Mouse (Mus musculus) urinary bladder, adult 2 months (tissue): ENCODE data around the gene Megf6. TPM values are rescaled to one million over a fixed set of nuclear protein-coding genes. Genes with fewer than 3 reads are reported as not detected.

ENCODE experiments used
- DNase-seq: peaks from one replicate; pipeline ENCODE4 v3.0.0; 2022; ENCODE audit warnings: low spot score
- polyA plus RNA-seq: library from polyadenylated mRNA; depleted of rRNA; stranded (reverse); fragments of >200 nt; gene quantifications from 2 replicates; pipeline ENCODE4 v1.2.3, GENCODE M21; 2012

Megf6 gene
- polyA plus RNA-seq, 1 experiment, result 11.1 TPM

DNA sequence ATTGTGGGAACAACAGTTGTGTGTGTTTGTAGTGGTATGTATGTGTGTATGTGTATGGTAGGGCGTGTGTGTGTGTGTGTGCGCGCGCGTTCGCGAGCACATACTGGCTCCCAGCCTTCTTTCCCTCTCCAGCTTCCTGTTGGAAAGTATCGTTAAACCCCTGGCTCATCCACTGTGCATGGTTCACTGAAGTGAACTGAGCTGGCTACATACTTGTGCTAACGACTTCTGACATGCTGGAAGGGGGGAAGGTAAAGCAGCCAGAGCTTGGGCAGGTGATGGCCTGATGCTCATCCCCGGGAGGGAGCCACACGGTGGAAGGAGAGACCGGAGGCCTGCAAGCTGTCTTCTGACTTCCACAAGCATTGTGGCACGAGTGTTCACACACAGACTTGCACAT lies 40.9 kb downstream of the Megf6 start:
- no peak for DNase-seq

DNA sequence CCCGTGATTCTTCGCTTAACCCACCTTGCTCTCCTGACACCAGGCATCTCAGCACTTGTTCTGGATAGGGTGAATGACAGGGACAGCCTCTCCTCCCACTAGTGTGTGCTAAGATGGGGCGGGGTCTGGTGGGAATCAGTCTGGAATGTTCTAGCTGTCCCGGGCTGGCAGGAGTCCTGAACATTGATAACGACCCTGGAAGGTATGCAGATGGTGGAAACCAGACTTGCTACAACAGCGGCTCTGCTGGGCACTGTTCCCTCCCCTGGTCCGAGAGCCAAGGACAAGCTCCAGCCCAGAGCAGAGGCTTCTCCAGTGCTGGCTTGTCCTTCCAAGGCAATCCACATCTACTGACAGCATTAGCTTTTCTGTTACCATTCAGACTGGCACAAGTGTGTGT lies 43.1 kb downstream of the Megf6 start:
- DNase-seq, result no peak

DNA sequence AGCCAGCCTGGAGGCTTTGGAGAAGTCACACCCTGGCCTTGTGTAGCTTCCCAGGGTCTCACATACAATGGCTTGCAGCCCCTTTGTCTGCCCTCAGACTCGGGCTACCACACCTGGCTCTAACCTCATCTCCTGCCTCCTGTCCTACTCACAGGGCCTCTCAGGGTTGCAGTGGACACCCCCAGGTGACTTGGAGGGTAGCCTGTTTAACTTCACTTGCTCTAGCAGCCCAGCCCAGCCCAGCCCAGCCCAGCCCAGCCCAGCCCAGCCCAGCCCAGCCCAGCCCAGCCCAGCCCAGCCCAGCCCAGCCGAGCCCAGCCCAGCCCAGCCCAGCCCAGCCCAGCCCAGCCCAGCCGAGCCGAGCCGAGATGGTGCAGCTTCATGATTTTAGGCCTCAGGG lies 43.5 kb downstream of the Megf6 start:
- no peak for DNase-seq

DNA sequence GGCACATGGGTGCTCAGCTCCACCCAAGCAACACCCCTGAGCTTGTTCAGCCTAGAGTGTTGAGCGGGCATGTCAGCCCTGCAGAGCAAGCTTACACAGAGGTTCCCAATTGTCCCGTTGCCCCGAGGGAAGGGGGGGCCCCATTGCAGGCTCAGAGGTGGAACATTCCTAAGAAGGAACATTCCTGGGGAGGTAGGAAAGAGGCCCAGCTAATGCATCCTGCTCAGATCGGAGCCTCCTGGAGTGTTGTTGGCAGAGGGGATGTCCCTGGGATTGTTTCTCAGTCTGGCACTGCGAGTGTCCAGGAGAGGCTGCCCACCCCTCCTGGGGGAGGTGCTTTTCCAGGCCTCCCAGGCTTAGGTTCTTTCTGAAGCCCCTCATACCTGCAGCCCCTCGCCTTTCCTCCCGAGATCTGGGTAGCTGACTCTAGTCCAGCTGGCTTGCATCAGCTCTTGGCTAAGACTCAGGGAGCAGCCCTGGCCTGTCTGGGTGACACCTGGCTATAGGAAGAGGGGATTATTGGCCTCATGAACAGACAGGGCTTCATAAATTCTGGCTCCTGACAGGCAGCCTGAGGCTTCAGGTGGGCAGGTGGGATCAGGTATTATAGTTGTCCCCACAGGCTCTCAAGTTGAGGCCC lies 47.3 kb downstream of the Megf6 start:
- DNase-seq, result no peak

DNA sequence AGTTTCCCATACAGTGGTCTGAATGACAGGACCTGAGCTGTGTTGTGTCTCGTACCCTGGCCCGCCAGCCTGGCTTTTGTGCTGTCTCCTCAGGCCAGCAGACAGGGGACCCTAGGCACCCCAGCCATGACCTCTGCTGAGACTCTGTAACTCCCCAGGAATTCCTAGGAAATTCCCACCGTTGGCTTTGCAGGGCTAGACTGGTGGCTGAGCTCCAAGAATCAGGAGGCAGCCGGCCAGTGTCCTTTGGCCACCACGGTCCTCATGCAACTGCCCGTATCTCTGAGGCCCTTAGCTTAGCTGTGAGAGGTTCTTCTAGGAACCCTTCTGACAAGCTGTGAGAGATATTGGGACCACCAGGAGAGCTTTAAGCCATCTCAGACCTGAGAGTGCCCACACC lies 52.2 kb downstream of the Megf6 start:
- DNase-seq, result no peak

DNA sequence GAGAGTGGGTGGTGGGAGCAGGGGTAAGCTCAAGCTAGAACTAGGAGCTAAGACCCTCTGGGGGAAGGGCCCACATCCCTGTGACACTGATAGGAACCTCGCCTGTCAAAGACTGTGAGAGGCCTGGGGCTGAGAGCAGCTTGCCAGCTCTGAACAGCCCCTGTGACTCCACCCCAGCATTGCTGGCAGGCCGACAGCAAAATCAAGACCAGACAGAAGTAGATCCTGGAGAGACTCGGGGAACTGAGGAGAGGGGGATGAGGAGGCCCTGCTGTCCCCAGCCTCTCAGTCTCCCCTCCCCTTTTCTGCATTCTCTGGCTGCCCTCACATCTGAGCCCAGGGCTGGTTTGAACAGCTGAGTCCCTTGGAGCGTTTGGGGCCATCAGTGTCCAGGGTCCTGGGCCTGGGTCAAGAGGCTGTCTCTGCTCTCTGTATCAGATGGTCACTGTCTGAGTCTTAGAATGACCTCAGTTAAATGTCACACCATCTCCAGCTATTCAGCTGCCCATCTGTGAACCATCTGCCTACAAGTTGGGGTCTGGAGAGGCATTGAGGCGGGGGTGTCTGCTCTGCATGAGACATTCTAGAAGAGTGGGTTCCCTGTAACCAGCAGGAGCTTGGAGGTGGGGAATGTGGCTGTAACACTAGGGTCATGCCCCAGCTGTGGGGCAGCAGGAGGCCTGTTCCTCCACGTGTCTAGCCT lies 53.9 kb downstream of the Megf6 start:
- no peak for DNase-seq

DNA sequence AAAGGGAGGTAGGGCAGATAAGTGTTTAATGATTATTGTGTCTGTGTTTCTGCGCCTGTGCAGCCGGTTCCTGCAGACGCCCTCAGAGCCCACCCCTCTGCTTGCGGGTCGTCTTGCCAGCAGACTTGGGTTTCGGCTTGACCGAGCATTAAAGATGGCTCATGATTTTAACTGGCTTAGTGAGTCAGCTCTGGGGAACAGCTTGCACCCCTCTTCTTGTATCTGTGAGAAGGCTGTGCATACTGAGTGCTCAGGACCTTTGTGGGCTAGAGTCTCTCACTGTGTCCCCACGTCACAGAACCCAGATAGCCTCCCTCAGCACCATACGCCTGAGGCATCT lies 54.4 kb downstream of the Megf6 start:
- no peak for DNase-seq

DNA sequence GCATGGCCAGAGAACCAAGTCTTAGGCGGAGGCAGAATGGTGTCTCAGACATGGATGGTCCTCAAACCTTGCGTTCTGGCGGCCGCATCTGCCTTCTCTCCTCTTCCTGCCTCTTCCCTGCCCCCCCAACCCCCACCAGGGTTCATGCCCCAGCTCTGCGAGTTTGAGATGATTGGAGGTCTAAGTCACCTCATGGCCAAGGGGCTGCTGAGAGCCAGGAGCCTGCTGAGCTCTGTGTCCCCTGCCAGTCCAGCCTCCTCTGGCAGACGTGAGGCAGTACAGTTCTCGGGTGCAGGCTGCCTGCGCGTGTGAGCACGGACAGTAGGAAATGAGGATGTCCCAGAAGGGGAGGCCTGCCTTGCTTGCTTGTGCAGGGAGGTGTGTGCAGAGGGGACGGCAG lies 56.1 kb downstream of the Megf6 start:
- no peak for DNase-seq

DNA sequence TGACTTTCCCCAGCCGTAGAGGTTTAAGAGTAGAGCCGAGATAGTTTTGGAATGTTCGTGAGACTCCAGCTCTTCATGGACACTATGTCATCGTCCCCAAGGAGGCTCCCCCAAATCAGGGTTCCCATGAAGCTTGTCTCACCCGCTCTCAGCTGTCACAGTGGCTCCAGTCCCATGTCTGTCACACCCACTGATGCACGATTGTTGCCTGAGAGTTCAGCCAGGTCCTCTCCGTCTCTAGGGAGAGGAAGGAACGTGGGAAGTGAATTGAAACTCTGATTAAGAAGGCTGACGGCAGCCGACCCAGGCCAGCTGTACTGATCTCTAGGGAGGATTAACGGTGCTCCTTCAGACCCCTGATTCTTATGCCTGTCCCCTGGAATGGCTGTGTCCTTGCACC lies 57.8 kb downstream of the Megf6 start:
- DNase-seq, result no peak

DNA sequence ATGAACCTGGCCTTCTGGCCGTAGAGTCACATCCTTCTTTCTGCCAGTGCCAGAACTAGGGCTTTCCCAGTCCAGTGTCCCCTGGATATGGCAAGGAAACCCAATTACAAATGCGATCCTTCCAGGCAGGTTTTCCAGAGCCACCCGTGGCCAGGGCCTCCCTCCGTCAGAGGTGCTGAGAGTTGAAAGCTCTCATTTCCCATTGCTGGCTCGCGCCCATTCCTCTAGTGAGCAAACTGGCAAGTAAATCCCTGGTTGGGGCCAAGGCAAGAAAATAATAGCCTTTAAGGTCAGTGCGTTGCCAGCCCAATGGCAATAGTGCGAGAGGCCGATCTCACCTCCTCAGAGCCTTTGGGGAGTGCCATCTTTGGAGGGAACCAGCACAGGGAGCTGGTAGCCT lies 59.0 kb downstream of the Megf6 start:
- DNase-seq, result no peak

DNA sequence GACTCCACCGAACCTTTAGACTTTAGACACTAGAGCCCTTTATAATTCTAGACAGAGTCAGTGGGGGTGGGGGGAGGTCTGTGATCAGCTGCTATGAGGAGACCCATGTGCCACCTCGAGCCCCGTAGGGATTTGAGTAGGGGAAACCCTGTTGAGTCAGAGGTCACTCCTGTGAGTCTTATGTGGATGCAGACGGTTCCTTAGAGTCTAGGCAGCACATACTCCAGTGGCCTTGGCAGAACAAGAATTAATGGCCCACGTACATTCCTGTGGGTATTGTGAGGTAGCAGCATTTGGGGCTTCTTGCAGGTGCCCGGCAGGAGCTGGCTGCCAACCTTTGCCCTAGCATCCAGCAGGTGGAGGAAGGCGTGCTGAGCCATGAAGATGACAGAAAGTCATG lies 60.9 kb downstream of the Megf6 start:
- no peak for DNase-seq

DNA sequence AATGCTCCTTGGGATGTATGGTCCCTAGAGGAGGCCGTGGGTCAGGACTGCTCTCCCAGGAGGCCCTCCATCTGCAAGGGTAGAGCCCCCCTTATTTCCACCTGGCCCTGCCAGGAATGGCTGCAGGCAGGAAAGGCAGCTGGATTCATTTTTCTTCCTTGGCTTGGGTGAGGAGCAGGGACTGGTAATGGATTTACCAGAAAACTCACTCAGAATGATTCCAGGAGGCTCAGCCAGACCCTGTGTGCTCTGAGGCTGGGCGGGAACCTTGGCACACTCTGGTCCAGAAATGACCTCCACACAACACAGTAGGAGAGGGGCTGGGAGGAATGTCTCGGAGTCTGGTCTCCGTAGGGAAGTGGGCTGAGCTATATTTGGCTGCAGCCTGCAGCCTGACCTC lies 61.8 kb downstream of the Megf6 start:
- DNase-seq, result no peak

DNA sequence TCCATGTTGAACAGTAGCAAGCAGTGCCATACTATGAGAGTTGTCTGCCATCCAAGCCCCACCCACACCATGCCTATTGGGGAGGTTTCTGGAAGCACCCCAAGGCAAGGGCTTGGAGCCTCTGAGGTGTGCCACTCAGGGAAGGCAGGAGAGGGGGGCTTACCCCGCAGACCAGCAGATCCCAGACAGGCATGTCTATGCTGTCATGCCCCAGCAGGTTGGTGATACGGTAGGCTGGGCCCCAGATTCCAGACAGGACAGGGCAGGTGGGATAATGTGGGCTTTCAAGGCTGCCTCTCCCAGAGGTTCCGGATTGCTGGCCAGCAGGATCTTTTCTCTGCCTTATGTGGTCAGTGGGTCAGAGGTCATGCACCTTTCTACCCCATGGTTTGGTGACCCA lies 65.5 kb downstream of the Megf6 start:
- no peak for DNase-seq

DNA sequence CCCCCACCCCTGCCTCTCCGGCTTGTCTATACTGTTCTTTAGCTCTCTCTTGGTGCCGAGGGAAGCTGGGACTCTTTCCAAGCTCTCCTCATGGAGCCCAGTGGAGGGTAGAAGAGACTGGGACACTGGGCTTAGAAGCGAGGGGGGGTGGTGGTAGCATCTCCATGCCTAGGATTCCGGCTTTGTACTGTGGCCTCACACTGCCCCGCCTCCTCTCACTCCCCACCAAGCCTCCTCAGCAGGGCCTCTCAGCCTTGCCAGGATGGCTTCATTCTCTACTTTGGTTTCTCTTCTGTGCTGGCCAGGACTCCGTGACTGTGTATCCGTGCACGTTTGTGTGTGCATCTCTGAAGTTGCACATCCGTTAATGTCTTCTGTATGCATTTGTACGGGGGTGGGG lies 66.4 kb downstream of the Megf6 start:
- DNase-seq, result no peak

DNA sequence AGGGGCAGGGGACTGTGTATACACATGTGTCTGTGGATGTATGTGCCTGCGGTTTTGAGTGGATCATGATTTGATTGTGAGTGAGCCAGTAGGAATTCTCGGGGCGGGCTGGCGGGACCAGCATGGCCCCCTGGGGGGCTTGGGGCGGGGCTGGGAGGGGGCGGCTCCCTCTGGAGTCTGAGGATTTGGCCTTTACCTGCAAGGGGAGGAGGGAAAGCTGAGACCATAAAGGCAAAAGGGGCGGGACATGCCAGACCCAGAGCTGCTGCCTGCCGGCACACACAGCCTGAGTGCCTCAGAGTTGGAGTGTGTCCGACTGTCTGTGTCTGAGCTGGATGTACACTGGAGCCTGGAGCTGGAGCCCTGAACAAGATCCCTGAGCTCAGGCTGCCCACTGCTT lies 66.8 kb downstream of the Megf6 start:
- DNase-seq, result no peak

DNA sequence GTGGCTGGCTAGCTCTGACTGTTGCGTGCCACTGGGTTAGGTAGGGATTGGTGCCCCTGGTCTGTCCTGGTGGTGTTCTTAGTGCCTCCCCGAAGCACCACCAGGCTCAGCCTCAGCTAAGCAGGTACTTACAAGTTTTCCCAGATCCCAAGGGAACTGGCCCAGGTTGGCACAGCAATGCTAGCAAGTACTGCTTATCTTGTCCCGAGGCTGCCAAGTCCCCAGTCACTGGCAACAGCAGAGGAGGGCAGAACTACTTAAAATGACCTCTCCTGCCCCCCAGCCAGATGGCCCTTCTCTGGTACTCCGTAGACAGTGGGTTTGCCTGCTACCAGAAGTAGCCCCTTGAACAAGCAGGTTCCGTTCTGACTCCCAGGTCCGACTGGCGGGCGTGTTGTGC lies 68.7 kb downstream of the Megf6 start:
- no peak for DNase-seq

DNA sequence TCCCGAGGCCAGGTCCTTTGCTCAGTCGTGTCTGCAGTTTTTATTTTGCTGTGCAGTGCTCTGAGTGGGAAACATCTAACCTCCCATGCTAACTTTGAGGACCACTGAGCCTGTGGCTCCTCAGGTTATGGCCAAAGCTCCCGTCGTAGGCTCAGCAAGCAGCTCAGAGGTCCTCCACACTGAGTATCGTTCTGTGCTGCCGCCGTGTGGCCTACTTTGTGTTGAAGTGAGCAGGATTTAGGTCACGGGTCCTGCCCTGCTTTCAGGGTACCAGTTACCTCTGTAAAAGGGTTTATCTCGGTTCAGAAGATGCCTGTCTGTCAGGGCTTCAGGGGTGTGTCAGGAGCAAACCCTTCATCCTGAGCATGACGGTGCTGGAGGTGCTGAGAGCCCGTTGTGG lies 70.1 kb downstream of the Megf6 start:
- DNase-seq, result no peak

DNA sequence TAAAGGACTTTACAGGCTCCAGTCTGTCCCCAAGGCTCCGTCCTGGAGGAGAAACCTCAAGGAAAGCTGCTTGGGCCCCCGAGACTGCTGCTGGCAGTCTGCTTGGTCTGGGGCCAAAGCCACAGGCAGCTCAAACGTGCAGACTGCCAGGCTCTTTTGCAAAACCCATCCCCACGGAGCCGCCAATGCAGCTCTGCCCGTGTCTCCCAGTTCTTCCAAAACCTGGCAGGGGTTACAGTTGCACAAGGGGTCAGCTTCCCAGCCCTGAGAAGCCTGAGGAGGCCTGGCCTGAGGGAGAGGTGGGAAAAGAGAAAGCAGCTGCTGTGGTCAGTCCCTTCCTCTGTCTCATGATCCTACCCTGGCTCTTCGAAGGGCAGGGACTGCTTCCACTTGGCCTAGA lies 74.8 kb downstream of the Megf6 start:
- DNase-seq, result no peak

DNA sequence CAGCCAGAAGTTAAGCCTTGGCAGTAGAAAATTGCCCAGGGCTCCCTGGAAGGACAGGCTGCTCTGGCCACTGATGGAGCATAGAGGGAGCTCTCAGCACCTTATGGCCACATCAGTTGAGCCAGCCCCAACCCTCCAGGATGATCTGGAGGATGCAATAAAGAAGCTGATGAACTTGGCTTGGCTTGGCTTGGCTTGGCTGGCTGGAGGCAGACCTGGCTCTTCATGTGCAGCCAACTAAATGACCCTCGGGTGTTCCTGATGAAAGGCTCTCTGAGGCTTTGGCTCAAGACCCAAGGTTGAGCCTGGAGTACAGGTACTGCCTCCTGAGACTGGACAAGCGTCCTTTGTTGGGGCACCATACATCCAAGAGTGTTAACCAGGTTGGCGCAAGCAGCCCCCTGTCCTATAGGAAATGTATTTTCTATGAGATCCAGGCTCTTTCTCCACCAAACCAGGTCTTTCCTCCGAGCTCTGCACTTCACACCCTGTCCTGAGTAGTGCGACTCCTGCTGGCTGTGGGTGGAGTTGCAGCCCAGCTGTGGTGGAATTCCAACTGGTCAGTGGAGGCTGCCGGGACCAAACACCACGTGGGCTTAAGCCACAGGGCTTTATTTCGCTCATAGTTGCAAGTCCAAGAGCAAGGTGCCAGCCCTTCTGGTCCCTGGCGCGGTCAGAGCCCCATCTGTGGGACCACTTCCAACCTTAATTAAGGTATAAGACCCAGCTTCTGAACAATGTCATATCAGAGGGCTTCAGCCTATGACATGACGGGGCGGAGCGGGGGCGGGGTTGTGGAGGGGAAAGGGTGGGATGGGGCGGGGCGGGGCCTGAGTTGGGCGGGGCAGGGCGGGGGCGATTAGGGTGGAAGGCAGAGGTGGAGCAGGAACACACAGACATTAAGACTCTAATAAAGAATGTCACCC lies 75.8 kb downstream of the Megf6 start:
- peak; percentile 64 for DNase-seq

DNA sequence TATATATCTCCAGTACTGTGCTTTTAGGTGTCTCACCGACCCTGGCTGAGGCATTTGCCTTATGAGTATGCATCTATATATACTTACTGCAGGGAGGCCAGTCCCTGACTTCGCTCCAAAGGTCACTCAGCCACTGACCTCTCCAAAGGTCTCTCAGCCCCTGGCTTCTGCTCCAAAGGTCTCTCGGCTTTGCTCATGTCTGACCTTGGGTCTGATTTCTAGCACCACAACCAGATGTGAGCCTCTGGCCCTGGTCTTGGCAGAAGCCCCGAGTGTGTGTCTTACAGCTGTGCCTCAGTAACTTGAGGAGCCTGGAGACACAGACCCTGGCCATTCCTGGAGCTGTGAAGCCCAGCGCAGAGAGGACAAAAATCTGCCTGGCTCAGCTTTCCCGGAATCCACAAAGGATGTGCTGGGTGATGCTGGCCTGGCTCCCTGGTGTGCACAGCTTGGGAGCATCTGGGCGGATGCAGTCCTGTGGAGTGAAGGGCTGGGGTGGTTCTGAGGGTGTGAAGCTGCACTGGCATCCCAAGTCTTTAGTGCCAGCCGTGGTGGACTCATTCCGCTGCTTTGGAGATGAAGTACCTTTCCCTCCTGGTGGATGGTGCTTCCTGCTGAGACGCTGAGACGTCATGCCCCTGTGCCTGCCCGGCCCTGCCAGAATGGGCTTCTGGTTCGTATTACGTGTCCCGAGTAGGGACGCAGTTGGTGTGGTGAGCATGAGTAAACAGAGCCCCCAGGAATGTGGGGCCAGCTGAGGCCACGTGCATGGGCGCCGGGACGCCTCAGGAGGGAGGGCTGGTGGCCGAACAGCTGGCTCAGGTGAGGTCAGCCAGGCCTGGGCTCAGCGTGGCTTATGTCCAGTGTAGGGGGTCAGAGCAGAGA lies 76.9 kb downstream of the Megf6 start:
- no peak for DNase-seq

DNA sequence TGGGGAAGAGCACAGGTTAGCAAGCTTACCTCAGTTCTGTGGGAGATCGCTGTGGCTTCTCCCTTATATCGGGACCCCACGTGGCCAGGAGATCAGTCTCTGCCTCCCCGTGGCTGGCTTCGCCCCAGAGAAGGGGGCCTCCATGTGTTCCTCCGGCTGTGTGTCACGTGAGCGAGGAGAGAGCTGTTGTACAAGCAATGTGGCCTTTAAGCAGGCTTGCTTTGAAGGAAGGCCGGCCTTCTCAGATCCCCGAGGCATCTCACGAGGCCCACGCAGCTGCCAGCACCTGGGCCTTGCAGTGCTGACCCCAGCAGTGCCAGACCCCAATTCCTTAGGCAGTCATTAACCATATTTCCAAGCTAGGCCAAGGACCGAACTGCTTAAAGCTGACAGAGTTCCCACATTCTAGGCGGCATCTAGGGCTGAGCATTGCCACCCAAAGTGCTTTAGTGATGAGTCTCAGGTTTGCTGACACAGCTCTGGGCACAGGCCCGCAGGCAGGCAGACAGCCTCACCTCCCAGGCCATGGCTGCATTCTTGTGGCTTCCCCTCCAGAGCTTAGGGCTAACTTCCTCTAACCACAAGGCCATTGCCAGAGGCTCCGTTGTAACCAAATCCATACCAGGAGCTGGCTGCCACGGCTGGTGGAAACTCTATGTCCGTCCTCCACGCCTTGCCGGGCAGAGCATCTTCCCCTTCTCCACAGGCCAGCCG lies 77.7 kb downstream of the Megf6 start:
- DNase-seq, result no peak
